Mouse (Mus musculus) liver, embryonic 11.5 days (tissue): ENCODE measurements around the gene Gnb3. TPM values are rescaled to one million over a fixed set of nuclear protein-coding genes. Genes with fewer than 3 reads are reported as not detected.
"Not testable (repeated sequence)": the region's sequence is repeated elsewhere in the genome, so short reads cannot be mapped to it uniquely, and the experiment has no call there.

Experiments
- ATAC-seq: fragments of 200-750 bp; cut with Nextera tagmentation; replicated peaks from 2 replicates; pipeline ENCODE4 v1.8.0; 2017; ENCODE audit warnings: moderate number of reproducible peaks, mild to moderate bottlenecking, moderate TSS enrichment, moderate library complexity; ENCODE audit not compliant: low FRiP score
- DNase-seq: peaks from one replicate; pipeline ENCODE4 v3.0.0-alpha.2; 2017; ENCODE audit warnings: low spot score
- H3K27ac ChIP-seq: fragments of 300-500 bp; sonication (generic); 2 replicates; pipeline ENCODE4 v1.5.1; 2014; ENCODE audit warnings: mild to moderate bottlenecking, low read depth, low read length, control low read depth
- H3K27me3 ChIP-seq: fragments of 300-500 bp; sonication (generic); replicated peaks from 2 replicates; pipeline ENCODE4 v1.6.1; 2014; ENCODE audit warnings: low read length, mixed read lengths; ENCODE audit not compliant: control insufficient read depth, insufficient read depth
- H3K36me3 ChIP-seq: fragments of 300-500 bp; sonication (generic); 2 replicates; pipeline ENCODE4 v1.6.1; 2014; ENCODE audit warnings: mild to moderate bottlenecking, low read length, moderate library complexity, mixed read lengths; ENCODE audit not compliant: control insufficient read depth, insufficient read depth
- H3K4me1 ChIP-seq: fragments of 300-500 bp; sonication (generic); replicated peaks from 2 replicates; pipeline ENCODE4 v1.6.1; 2014; ENCODE audit warnings: low read length, mixed read lengths; ENCODE audit not compliant: control insufficient read depth, insufficient read depth
- H3K4me2 ChIP-seq: fragments of 300-500 bp; sonication (generic); 2 replicates; pipeline ENCODE4 v1.6.1; 2014; ENCODE audit warnings: mild to moderate bottlenecking, control low read depth, moderate library complexity
- H3K4me3 ChIP-seq: fragments of 300-500 bp; sonication (generic); 2 replicates; pipeline ENCODE4 v1.5.1; 2014; ENCODE audit warnings: low read depth, low read length, control low read depth
- H3K9ac ChIP-seq: fragments of 300-500 bp; sonication (generic); 2 replicates; pipeline ENCODE4 v1.6.1; 2014; ENCODE audit warnings: low read depth, low read length, control low read depth
- H3K9me3 ChIP-seq: fragments of 300-500 bp; sonication (generic); 2 replicates; pipeline ENCODE4 v1.6.1; 2016; ENCODE audit warnings: low read length, inconsistent platforms, mixed read lengths; ENCODE audit not compliant: control insufficient read depth
- WGBS: fragments of 180-500 bp; shearing (Covaris S2); extraction: QIAGEN DNeasy Blood & Tissue Kit; methylation state at CpG from one replicate; pipeline ENCODE4 v1.1.7; 2014; 5-methylcytosine and 5-hydroxymethylcytosine counted together
- polyA plus RNA-seq: library from polyadenylated mRNA; unstranded; fragments of >200 nt; fragmentation: Nextera tagmentation; extraction: Ambion mirVana; gene quantifications from 2 replicates; pipeline ENCODE4 v1.2.1, GENCODE M21; 2014

Gnb3 gene
- polyA plus RNA-seq, 1 experiment from 2014 or later = 0.29 TPM

- Histone ChIP-seq H3K36me3 (peaks cover 22% of the 10 kb centered on the region), H3K4me3 (peak overlapping the region; percentile 68; the same call in 1 of the 2 replicates)
Observed at GRCm38 (mm10) chr6:124810566-124811402, 29.3 kb downstream of the Gnb3 start.

GRCm38 (mm10) chr6:124809775-124810538 is 30.1 kb downstream of the Gnb3 start:
- H3K27me3 ChIP-seq = no peaks in the 10 kb centered on the region

More at GRCm38 (mm10) chr6:124810566-124811402, 29.3 kb downstream of the Gnb3 start:
- peak overlapping the region; percentile 96 for H3K4me2 ChIP-seq
- H3K9me3 ChIP-seq, H3K27me3 ChIP-seq, DNase-seq, ATAC-seq: not testable (repeated sequence)
- peak overlapping the region; percentile 96; the same call in 1 of the 2 replicates for H3K27ac ChIP-seq
- H3K4me1 ChIP-seq = peaks cover 53% of the 10 kb centered on the region
- H3K9ac ChIP-seq = peak overlapping the region; percentile 81; the same call in 1 of the 2 replicates
- 80% methylated on average over 11 of the region's 11 CpGs for WGBS

GRCm38 (mm10) chr6:124809052-124809774 is 30.9 kb downstream of the Gnb3 start:
- peak overlapping the region; percentile 96 for H3K4me2 ChIP-seq
- no peaks in the 10 kb centered on the region for H3K27me3 ChIP-seq
- H3K9me3 ChIP-seq = no peaks in the 10 kb centered on the region
- H3K9ac ChIP-seq = peak overlapping the region; percentile 81
- peak overlapping the region; percentile 68 for H3K4me3 ChIP-seq
- WGBS = under 1% methylated on average over 35 of the region's 35 CpGs
- peaks cover 48% of the 10 kb centered on the region for H3K4me1 ChIP-seq
- ATAC-seq (peak; percentile 40), DNase-seq (peak; percentile 87)
- H3K36me3 ChIP-seq = peaks cover 22% of the 10 kb centered on the region
- H3K27ac ChIP-seq = peak overlapping the region; percentile 96

More at GRCm38 (mm10) chr6:124809775-124810538, 30.1 kb downstream of the Gnb3 start:
- WGBS = 56% methylated on average over 14 of the region's 14 CpGs
- H3K9ac ChIP-seq = peak overlapping the region; percentile 81
- ATAC-seq (peak; percentile 1; the same call in 1 of the 2 replicates), DNase-seq (no peak)
- H3K36me3 ChIP-seq = peaks cover 22% of the 10 kb centered on the region
- peak overlapping the region; percentile 96 for H3K4me2 ChIP-seq
- peak overlapping the region; percentile 68 for H3K4me3 ChIP-seq
- no peaks in the 10 kb centered on the region for H3K9me3 ChIP-seq
- H3K4me1 ChIP-seq = peaks cover 55% of the 10 kb centered on the region
- H3K27ac ChIP-seq = peak overlapping the region; percentile 96

- peak within 1 kb of the TSS; percentile 96 for H3K4me2 ChIP-seq
- peaks cover 22% of the 10 kb centered on the region for H3K36me3 ChIP-seq
- no peaks in the 10 kb centered on the region for H3K9me3 ChIP-seq
- peak within 1 kb of the TSS; percentile 68 for H3K4me3 ChIP-seq
- no peaks in the 10 kb centered on the region for H3K27me3 ChIP-seq
- H3K27ac ChIP-seq = peak within 1 kb of the TSS; percentile 96
- WGBS = 3% methylated on average over 29 of the region's 29 CpGs
- DNase-seq (peak; percentile 84), ATAC-seq (peak; percentile 65)
- H3K9ac ChIP-seq = peak within 1 kb of the TSS; percentile 81
- H3K4me1 ChIP-seq = peaks cover 47% of the 10 kb centered on the region
Observed at GRCm38 (mm10) chr6:124808358-124809012, 31.6 kb downstream of the Gnb3 start, which contains the start of gene Spsb2. TSS of gene Spsb2 (plus strand) at chr6:124808661.

GRCm38 (mm10) chr6:124807986-124808357 is 32.1 kb downstream of the Gnb3 start:
- Histone ChIP-seq H3K4me3 (peak overlapping the region; percentile 68), H3K9me3 (no peaks in the 10 kb centered on the region), H3K4me2 (peak overlapping the region; percentile 96), H3K27ac (peak overlapping the region; percentile 96), H3K27me3 (no peaks in the 10 kb centered on the region), H3K4me1 (peaks cover 47% of the 10 kb centered on the region), H3K9ac (peak overlapping the region; percentile 81), H3K36me3 (peaks cover 22% of the 10 kb centered on the region)
- no peak for DNase-seq
- no peak for ATAC-seq
- WGBS = 66% methylated on average over 6 of the region's 6 CpGs

- Histone ChIP-seq H3K36me3 (peaks cover 21% of the 10 kb centered on the region), H3K27ac (no peak overlapping the region), H3K4me2 (no peak overlapping the region; the same call in 1 of the 2 replicates), H3K9me3 (no peaks in the 10 kb centered on the region), H3K27me3 (no peaks in the 10 kb centered on the region), H3K9ac (no peak overlapping the region), H3K4me1 (peaks cover 44% of the 10 kb centered on the region), H3K4me3 (no peak overlapping the region)
- no peak for ATAC-seq
- 85% methylated on average over 4 of the region's 4 CpGs for WGBS
- no peak for DNase-seq
Observed at GRCm38 (mm10) chr6:124807366-124807765, 32.7 kb downstream of the Gnb3 start.

- Histone ChIP-seq H3K27ac (peak overlapping the region; percentile 83), H3K27me3 (no peaks in the 10 kb centered on the region), H3K4me3 (peak overlapping the region; percentile 47), H3K9ac (peak overlapping the region; percentile 54), H3K9me3 (no peaks in the 10 kb centered on the region), H3K4me1 (peaks cover 36% of the 10 kb centered on the region), H3K4me2 (peak overlapping the region; percentile 79), H3K36me3 (peaks cover 13% of the 10 kb centered on the region)
- ATAC-seq (no peak), DNase-seq (no peak)
- WGBS = 75% methylated on average over 7 of the region's 7 CpGs
Observed at GRCm38 (mm10) chr6:124806446-124807140, 33.5 kb downstream of the Gnb3 start.
